Mouse (Mus musculus) embryonic fibroblast, embryonic 13.5 days (primary cell): Measurements from ENCODE around the gene Fam187b.

Experiments
- CTCF ChIP-seq: IDR thresholded peaks from 2 replicates; pipeline ENCODE4 v1.5.1; 2011; ENCODE audit warnings: mild to moderate bottlenecking, control low read depth, low read length, moderate library complexity, borderline replicate concordance; ENCODE audit not compliant: insufficient read depth
- POLR2A ChIP-seq: IDR thresholded peaks from 2 replicates; pipeline ENCODE4 v1.6.1; 2011; ENCODE audit warnings: low read depth, mild to moderate bottlenecking, control low read depth, low read length, moderate library complexity

- TF ChIP-seq POLR2A (no peak), CTCF (no peak)
Measured at GRCm38 (mm10) chr7:31002650-31003049, 29.1 kb downstream of the Fam187b start.
